Mouse (Mus musculus) CH12.LX (cell line): Measurements from ENCODE around the gene Vps45. TPM values are rescaled to one million over a fixed set of nuclear protein-coding genes. Genes with fewer than 3 reads are reported as not detected.

ENCODE experiments used
- DNase-seq: peaks from one replicate; pipeline ENCODE4 v3.0.0-alpha.2; 2013; ENCODE audit errors: extremely low read depth
- H3K27ac ChIP-seq: 2 replicates; pipeline ENCODE4 v1.5.1; 2012; ENCODE audit warnings: low read depth, mild to moderate bottlenecking, control low read depth, moderate library complexity; ENCODE audit not compliant: insufficient read depth
- H3K27me3 ChIP-seq: replicated peaks from 2 replicates; pipeline ENCODE3; 2012; ENCODE audit warnings: inconsistent platforms
- H3K36me3 ChIP-seq, 2 experiments: replicated peaks in 1 of 2; 2 replicates each; pipeline versions ENCODE3 to v1.6.1; 2012; ENCODE audit warnings: inconsistent platforms in 1 of 2, low read length in 1 of 2, mild to moderate bottlenecking in 1 of 2, mixed read lengths in 1 of 2, moderate library complexity in 1 of 2; ENCODE audit not compliant: control insufficient read depth in 1 of 2, insufficient read depth in 1 of 2
- H3K4me1 ChIP-seq, 2 experiments: 2 replicates each; pipeline ENCODE4 v1.6.1; 2012; ENCODE audit warnings: inconsistent platforms in 1 of 2, moderate library complexity in 1 of 2; ENCODE audit not compliant: insufficient read depth in 2 of 2, control insufficient read depth in 1 of 2
- H3K4me2 ChIP-seq: 2 replicates; pipeline ENCODE4 v1.6.1; 2012; ENCODE audit warnings: low read depth, mild to moderate bottlenecking, control low read depth; ENCODE audit not compliant: poor library complexity, insufficient read depth, severe bottlenecking
- H3K4me3 ChIP-seq, 3 experiments: fragments of 150-350 bp in 1 of 3; sonication (generic) in 1 of 3; replicated peaks in 1 of 3; 2 replicates each; pipeline versions ENCODE3 to v1.5.1; 2011 to 2012; ENCODE audit warnings: low read depth in 2 of 3, low read length in 2 of 3, mild to moderate bottlenecking in 2 of 3, moderate library complexity in 2 of 3, control low read depth in 1 of 3, improper control_type of control experiment in 1 of 3, inconsistent platforms in 1 of 3, mixed read lengths in 1 of 3; ENCODE audit not compliant: poor library complexity in 1 of 3
- H3K79me2 ChIP-seq: replicated peaks from 2 replicates; pipeline ENCODE4 v1.6.1; 2012; ENCODE audit warnings: mild to moderate bottlenecking, moderate library complexity; ENCODE audit not compliant: control insufficient read depth, poor library complexity, insufficient read depth, severe bottlenecking; ENCODE audit errors: extremely low read depth
- H3K9ac ChIP-seq: 2 replicates; pipeline ENCODE4 v1.6.1; 2012; ENCODE audit warnings: low read depth, mild to moderate bottlenecking, control low read depth, moderate library complexity; ENCODE audit not compliant: insufficient read depth
- H3K9me3 ChIP-seq: replicated peaks from 2 replicates; pipeline ENCODE3; 2012; ENCODE audit warnings: low read length, inconsistent platforms, mixed read lengths
- BHLHE40 ChIP-seq: IDR thresholded peaks from 2 replicates; pipeline ENCODE4 v1.6.1; 2011; ENCODE audit warnings: mild to moderate bottlenecking, low read depth, low read length, improper control_type of control experiment
- CHD2 ChIP-seq: IDR thresholded peaks from 2 replicates; pipeline ENCODE4 v1.6.1; 2011; ENCODE audit warnings: low read length, improper control_type of control experiment
- CTCF ChIP-seq, 2 experiments: IDR thresholded peaks in 1 of 2; conservative IDR thresholded peaks in 1 of 2; 2 replicates each; pipeline ENCODE4 v1.5.1; 2011 to 2012; ENCODE audit warnings: low read depth in 2 of 2, low read length in 2 of 2, improper control_type of control experiment in 1 of 2, inconsistent platforms in 1 of 2, mild to moderate bottlenecking in 1 of 2, moderate library complexity in 1 of 2
- ELF1 ChIP-seq: IDR thresholded peaks from 2 replicates; pipeline ENCODE4 v1.6.1; 2014; ENCODE audit warnings: low read depth, mild to moderate bottlenecking, inconsistent platforms, low read length, improper control_type of control experiment
- EP300 ChIP-seq: IDR thresholded peaks from 2 replicates; pipeline ENCODE4 v1.6.1; 2011; ENCODE audit warnings: low read length, improper control_type of control experiment
- GABPA ChIP-seq: IDR thresholded peaks from 2 replicates; pipeline ENCODE4 v1.6.1; 2012; ENCODE audit warnings: low read depth, low read length, improper control_type of control experiment, inconsistent platforms; ENCODE audit not compliant: insufficient replicate concordance
- HCFC1 ChIP-seq: IDR thresholded peaks from 2 replicates; pipeline ENCODE4 v1.6.1; 2012; ENCODE audit warnings: low read depth, mild to moderate bottlenecking, inconsistent platforms, low read length, improper control_type of control experiment
- KAT2A ChIP-seq: IDR thresholded peaks from 2 replicates; pipeline ENCODE4 v1.6.1; 2012; ENCODE audit warnings: low read length, improper control_type of control experiment, inconsistent platforms; ENCODE audit not compliant: insufficient replicate concordance
- MAFK ChIP-seq: IDR thresholded peaks from 2 replicates; pipeline ENCODE4 v1.6.1; 2011; ENCODE audit warnings: low read length, improper control_type of control experiment; ENCODE audit not compliant: insufficient replicate concordance
- MEF2A ChIP-seq: IDR thresholded peaks from 2 replicates; pipeline ENCODE4 v1.6.1; 2014; ENCODE audit warnings: low read depth, mild to moderate bottlenecking, inconsistent platforms, low read length, improper control_type of control experiment, borderline replicate concordance
- MXI1 ChIP-seq: IDR thresholded peaks from 2 replicates; pipeline ENCODE4 v1.6.1; 2011; ENCODE audit warnings: mild to moderate bottlenecking, low read depth, low read length, improper control_type of control experiment
- MYC ChIP-seq: IDR thresholded peaks from 2 replicates; pipeline ENCODE4 v1.6.1; 2011; ENCODE audit warnings: low read depth, mild to moderate bottlenecking, improper control_type of control experiment, low read length
- NRF1 ChIP-seq: IDR thresholded peaks from 2 replicates; pipeline ENCODE4 v1.6.1; 2014; ENCODE audit warnings: low read depth, mild to moderate bottlenecking, inconsistent platforms, low read length, improper control_type of control experiment, moderate library complexity
- PAX5 ChIP-seq: IDR thresholded peaks from 2 replicates; pipeline ENCODE4 v1.6.1; 2012; ENCODE audit warnings: low read length, inconsistent platforms, mixed read lengths
- POLR2A ChIP-seq: IDR thresholded peaks from 2 replicates; pipeline ENCODE4 v1.6.1; 2011; ENCODE audit warnings: low read depth, mild to moderate bottlenecking, improper control_type of control experiment, low read length
- RCOR1 ChIP-seq: conservative IDR thresholded peaks from 2 replicates; pipeline ENCODE4 v1.6.1; 2012; ENCODE audit warnings: low read depth, mild to moderate bottlenecking, inconsistent platforms, low read length, improper control_type of control experiment
- TBP ChIP-seq: conservative IDR thresholded peaks from 2 replicates; pipeline ENCODE4 v1.6.1; 2011; ENCODE audit warnings: low read depth, low read length, improper control_type of control experiment
- TCF12 ChIP-seq: IDR thresholded peaks from 2 replicates; pipeline ENCODE4 v1.6.1; 2014; ENCODE audit warnings: low read depth, mild to moderate bottlenecking, inconsistent platforms, low read length, improper control_type of control experiment
- USF1 ChIP-seq: IDR thresholded peaks from 2 replicates; pipeline ENCODE4 v1.6.1; 2014; ENCODE audit warnings: low read depth, mild to moderate bottlenecking, inconsistent platforms, low read length, improper control_type of control experiment
- USF2 ChIP-seq: conservative IDR thresholded peaks from 2 replicates; pipeline ENCODE4 v1.6.1; 2011; ENCODE audit warnings: low read depth, low read length, improper control_type of control experiment
- ZKSCAN1 ChIP-seq: IDR thresholded peaks from 2 replicates; pipeline ENCODE4 v1.6.1; 2012; ENCODE audit warnings: low read depth, inconsistent platforms, low read length, improper control_type of control experiment, borderline replicate concordance
- ZMIZ1 ChIP-seq: IDR thresholded peaks from 2 replicates; pipeline ENCODE4 v1.6.1; 2012; ENCODE audit warnings: low read depth, mild to moderate bottlenecking, inconsistent platforms, low read length, improper control_type of control experiment
- ZNF384 ChIP-seq: IDR thresholded peaks from 2 replicates; pipeline ENCODE4 v1.6.1; 2012; ENCODE audit warnings: low read depth, low read length, improper control_type of control experiment, inconsistent platforms
- dilution Hi-C: fragments of 300-500 bp; cut with MboI; formaldehyde crosslinking; loops from 2 replicates; pipeline ENCODE4 v1.14.3; 2020; ENCODE audit warnings: low sequenced_read_pairs; ENCODE audit not compliant: extremely low pct_unique_long_range_greater_than_20kb, extremely low pct_ligation_motif_present
- in situ Hi-C: fragments of 300-500 bp; cut with MboI; formaldehyde crosslinking; loops from 3 replicates; pipeline ENCODE4 v1.14.3; 2019; ENCODE audit warnings: low sequenced_read_pairs, low pct_ligation_motif_present, low pct_unique_long_range_greater_than_20kb, mixed read lengths
- polyA plus RNA-seq: library from polyadenylated mRNA; unstranded; fragments of >175 nt; gene quantifications from 2 replicates; pipeline ENCODE4 v1.2.1, GENCODE M21; 2012; ENCODE audit warnings: low read depth; ENCODE audit not compliant: insufficient read length
- total RNA-seq, 2 experiments: library from RNA; depleted of rRNA; stranded (reverse); fragments of 300-350 nt in 1 of 2; fragments of >200 nt in 1 of 2; gene quantifications; 2 replicates each; pipeline ENCODE4 v1.2.3; 2012 to 2014

Vps45 gene
- total and polyA plus RNA-seq, 3 experiments = 16.2 to 20.8 (median 16.8) TPM

- Histone ChIP-seq H3K9me3 (no peaks in the 10 kb centered on the region), H3K9ac (no peak overlapping the region), H3K4me3 (no peak overlapping the region), H3K4me1 (peaks cover 5 to 49% of the 10 kb centered on the region in 2 experiments; a peak in 3 of 4 replicates), H3K27ac (no peak overlapping the region), H3K79me2 (no peaks in the 10 kb centered on the region), H3K36me3 (no peaks in the 10 kb centered on the region), H3K27me3 (no peaks in the 10 kb centered on the region), H3K4me2 (no peak overlapping the region; the same call in 1 of the 2 replicates)
- TF ChIP-seq BHLHE40 (no peak), TBP (no peak; the same call in 1 of the 2 replicates), RCOR1 (no peak), MEF2A (no peak), NRF1 (no peak), MYC (no peak), GABPA (no peak), PAX5 (no peak), CTCF (conservative IDR thresholded peaks at IDR 0.05 in 1 of 2, IDR thresholded peaks at IDR 0.05 in 1 of 2; ENCODE audit: low read depth in 2 of 2, low read length in 2 of 2) (no peak), ELF1 (no peak), MXI1 (no peak), POLR2A (no peak), CHD2 (no peak), TCF12 (no peak), MAFK (no peak)
- no peak for DNase-seq
- in situ Hi-C loops = no loop called here
- dilution Hi-C loops = no loop called here
These were observed 5.0 kb upstream of the Vps45 start for GRCm38 (mm10) chr3:96063299-96063698.

DNA sequence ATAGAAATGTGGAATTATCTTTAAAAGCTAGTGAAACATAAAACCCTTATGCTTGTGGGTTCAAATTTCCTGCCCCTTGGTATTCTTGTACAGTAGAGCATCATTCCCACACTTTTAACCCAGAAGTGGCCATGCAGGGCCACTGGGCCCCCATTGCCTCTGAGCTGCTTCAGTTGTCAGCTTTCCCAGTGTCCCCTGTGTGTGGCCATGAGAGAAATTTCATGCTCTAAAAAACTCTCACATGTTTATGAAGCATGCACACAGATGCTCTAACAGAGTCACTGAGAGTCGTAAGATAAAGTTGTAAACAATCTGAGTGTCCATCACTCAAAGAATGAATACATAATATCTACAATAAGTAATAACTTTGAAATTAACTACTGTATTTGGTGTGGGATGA lies 1.9 kb upstream of the Vps45 start:
- Histone ChIP-seq H3K36me3 (peaks cover 7 to 15% of the 10 kb centered on the region in 2 experiments), H3K27me3 (no peaks in the 10 kb centered on the region), H3K4me2 (no peak overlapping the region), H3K4me1 (peaks cover 7 to 60% of the 10 kb centered on the region in 2 experiments), H3K27ac (no peak overlapping the region), H3K79me2 (peaks cover 13% of the 10 kb centered on the region; the same call in 1 of the 2 replicates), H3K4me3 (no peak overlapping the region), H3K9ac (no peak overlapping the region), H3K9me3 (no peaks in the 10 kb centered on the region)
- in situ Hi-C loops = no loop called here
- dilution Hi-C loops = no loop called here
- no peak for TF ChIP-seq BHLHE40
- TF ChIP-seq ZKSCAN1 = no peak
- TF ChIP-seq ZNF384 = no peak
- no peak for TF ChIP-seq USF1
- TF ChIP-seq TCF12 = no peak
- no peak for TF ChIP-seq KAT2A
- no peak for TF ChIP-seq GABPA
- TF ChIP-seq EP300 = no peak
- no peak for TF ChIP-seq ZMIZ1
- no peak for TF ChIP-seq CTCF (conservative IDR thresholded peaks at IDR 0.05 in 1 of 2, IDR thresholded peaks at IDR 0.05 in 1 of 2; ENCODE audit: low read depth in 2 of 2, low read length in 2 of 2)
- no peak for TF ChIP-seq HCFC1
- no peak for TF ChIP-seq NRF1
- TF ChIP-seq USF2 = no peak
- TF ChIP-seq CHD2 = no peak
- no peak for TF ChIP-seq PAX5
- no peak for TF ChIP-seq TBP
- no peak for TF ChIP-seq MXI1
- no peak for DNase-seq
